Mouse (Mus musculus) neural tube, embryonic 13.5 days (tissue): Measurements from ENCODE around the gene Olfr498. TPM values are rescaled to one million over a fixed set of nuclear protein-coding genes. Genes with fewer than 3 reads are reported as not detected.

Experiments used
- ATAC-seq: fragments of 200-750 bp; cut with Nextera tagmentation; 2 replicates; pipeline ENCODE4 v1.8.0; 2017; ENCODE audit warnings: low read depth, mild to moderate bottlenecking, moderate TSS enrichment, moderate library complexity
- H3K27ac ChIP-seq: fragments of 300-500 bp; sonication (generic); replicated peaks from 2 replicates; pipeline ENCODE4 v1.5.1; 2015; ENCODE audit warnings: moderate library complexity, mild to moderate bottlenecking, inconsistent platforms
- H3K27me3 ChIP-seq: fragments of 300-500 bp; sonication (generic); 2 replicates; pipeline ENCODE4 v1.6.1; 2015; ENCODE audit warnings: mild to moderate bottlenecking, inconsistent platforms
- H3K36me3 ChIP-seq: fragments of 300-500 bp; sonication (generic); 2 replicates; pipeline ENCODE4 v1.6.1; 2015; ENCODE audit warnings: mild to moderate bottlenecking, inconsistent platforms
- H3K4me1 ChIP-seq: fragments of 300-500 bp; sonication (generic); replicated peaks from 2 replicates; pipeline ENCODE4 v1.6.1; 2015; ENCODE audit warnings: inconsistent platforms
- H3K4me2 ChIP-seq: fragments of 300-500 bp; sonication (generic); 2 replicates; pipeline ENCODE4 v1.6.1; 2015; ENCODE audit warnings: inconsistent platforms, mild to moderate bottlenecking, moderate library complexity
- H3K4me3 ChIP-seq: fragments of 300-500 bp; sonication (generic); 2 replicates; pipeline ENCODE4 v1.5.1; 2015; ENCODE audit warnings: mild to moderate bottlenecking, inconsistent platforms
- H3K9ac ChIP-seq: fragments of 300-500 bp; sonication (generic); 2 replicates; pipeline ENCODE4 v1.6.1; 2015; ENCODE audit warnings: moderate library complexity, mild to moderate bottlenecking, inconsistent platforms
- H3K9me3 ChIP-seq: fragments of 300-500 bp; sonication (generic); 2 replicates; pipeline ENCODE4 v1.6.1; 2016; ENCODE audit warnings: inconsistent platforms
- WGBS: fragments of 180-500 bp; shearing (Covaris S2); methylation state at CpG from one replicate; pipeline ENCODE4 v1.1.7; 2015; 5-methylcytosine and 5-hydroxymethylcytosine counted together
- polyA plus RNA-seq: library from polyadenylated mRNA; unstranded; fragments of >200 nt; fragmentation: Nextera tagmentation; extraction: Ambion mirVana; gene quantifications from 2 replicates; pipeline ENCODE4 v1.2.1, GENCODE M21; 2015

Gene Olfr498
- polyA plus RNA-seq, result not detected in 2 replicates

DNA sequence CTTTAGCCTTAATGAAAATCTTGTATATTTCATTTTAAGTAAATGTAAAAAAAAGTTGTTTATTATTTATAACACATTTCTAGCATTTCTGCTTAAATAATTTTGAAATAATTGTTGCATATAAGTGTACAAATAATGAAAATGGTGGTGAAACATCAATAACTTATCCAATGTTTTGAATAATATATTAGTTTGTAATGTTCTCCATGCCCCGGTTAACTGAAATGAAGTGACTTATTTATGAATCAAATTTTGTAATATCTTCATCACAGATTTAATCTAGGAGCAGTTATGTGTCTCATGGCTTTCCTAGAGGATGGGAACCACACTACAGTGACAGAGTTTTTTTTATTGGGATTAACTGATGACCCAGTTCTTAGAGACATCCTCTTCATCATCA, at the start of gene Olfr498:
Gene Olfr498, plus strand, starts transcription at position 301 of the 400 bp plus-strand sequence.
- H3K4me3 ChIP-seq, result no peak within 1 kb of the TSS
- H3K36me3 ChIP-seq, result no peaks in the 10 kb centered on the region
- 92% methylated on average over 1 of the region's 1 CpGs for WGBS
- no peaks in the 10 kb centered on the region for H3K4me1 ChIP-seq
- no peak within 1 kb of the TSS for H3K4me2 ChIP-seq
- no peak within 1 kb of the TSS for H3K9ac ChIP-seq
- no peak within 1 kb of the TSS for H3K27ac ChIP-seq
- no peaks in the 10 kb centered on the region for H3K9me3 ChIP-seq
- H3K27me3 ChIP-seq, result no peaks in the 10 kb centered on the region
- ATAC-seq, result no peak

DNA sequence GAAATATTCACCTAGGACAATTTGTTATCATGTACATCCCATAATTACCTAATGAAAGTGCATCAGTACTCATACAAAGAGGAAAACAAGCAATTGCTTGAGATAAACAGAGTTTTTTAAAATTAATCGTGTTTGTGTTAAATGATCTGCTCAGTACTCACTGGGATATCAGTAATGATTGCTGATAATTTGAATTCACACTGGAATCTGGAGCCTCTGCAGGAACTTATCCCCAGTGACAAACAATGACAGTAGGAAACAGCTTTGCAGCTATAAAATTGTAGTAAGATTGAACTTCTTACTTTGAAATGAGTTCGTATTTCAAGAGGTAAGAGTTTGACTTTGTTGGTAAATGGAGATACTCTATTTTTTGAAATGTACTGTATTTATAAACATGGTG, 45.0 kb upstream of the Olfr498 start, which contains the start of gene Olfr497:
Gene Olfr497, plus strand, starts transcription at position 301 of the 400 bp plus-strand sequence.
- no peak within 1 kb of the TSS for H3K4me2 ChIP-seq
- no peak for ATAC-seq
- WGBS, result 84% methylated on average over 2 of the region's 2 CpGs

More for the DNA sequence above, 45.0 kb upstream of the Olfr498 start, which contains the start of gene Olfr497:
- H3K4me3 ChIP-seq, result no peak within 1 kb of the TSS
- no peaks in the 10 kb centered on the region for H3K9me3 ChIP-seq
- H3K36me3 ChIP-seq, result no peaks in the 10 kb centered on the region
- no peak within 1 kb of the TSS for H3K27ac ChIP-seq
- H3K9ac ChIP-seq, result no peak within 1 kb of the TSS
- H3K27me3 ChIP-seq, result no peaks in the 10 kb centered on the region
- H3K4me1 ChIP-seq, result no peaks in the 10 kb centered on the region

Other genes with a start within 250 kb of the Olfr498 start
- not detected in 2 replicates for gene Olfr488, start 207.0 kb upstream of the Olfr498 start, polyA plus RNA-seq
- not detected in 2 replicates for gene Olfr490, start 176.4 kb upstream of the Olfr498 start, polyA plus RNA-seq
- not detected in 2 replicates for gene Olfr491, start 151.9 kb upstream of the Olfr498 start, polyA plus RNA-seq
- not detected in 2 replicates for gene Olfr492, start 141.7 kb upstream of the Olfr498 start, polyA plus RNA-seq
- gene Olfr493, start 118.3 kb upstream of the Olfr498 start, polyA plus RNA-seq, result not detected in 2 replicates
- gene Olfr494, start 100.0 kb upstream of the Olfr498 start, polyA plus RNA-seq, result not detected in 2 replicates
- not detected in 2 replicates for gene Olfr495, start 72.2 kb upstream of the Olfr498 start, polyA plus RNA-seq
- not detected in 2 replicates for gene Olfr497, start 44.9 kb upstream of the Olfr498 start, polyA plus RNA-seq
- not detected in 2 replicates for gene Olfr502, start 59.7 kb downstream of the Olfr498 start, polyA plus RNA-seq
- not detected in 2 replicates for gene Olfr503, start 79.2 kb downstream of the Olfr498 start, polyA plus RNA-seq
- not detected in 2 replicates for gene Olfr504, start 100.5 kb downstream of the Olfr498 start, polyA plus RNA-seq
- gene Olfr506, start 145.5 kb downstream of the Olfr498 start, polyA plus RNA-seq, result 0.06 TPM in 1 of 2 replicates, not detected in the other
- not detected in 2 replicates for gene Olfr507, start 156.5 kb downstream of the Olfr498 start, polyA plus RNA-seq
- gene Olfr508, start 164.7 kb downstream of the Olfr498 start, polyA plus RNA-seq, result not detected in 2 replicates
- gene Olfr509, start 186.6 kb downstream of the Olfr498 start, polyA plus RNA-seq, result 0.06 TPM in 1 of 2 replicates, not detected in the other
- not detected in 2 replicates for gene Olfr510, start 201.1 kb downstream of the Olfr498 start, polyA plus RNA-seq
- gene Olfr512, start 248.0 kb downstream of the Olfr498 start, polyA plus RNA-seq, result not detected in 2 replicates